Mouse (Mus musculus) hindlimb bud, embryonic 11.5 days (tissue): ENCODE measurements at regions not wholly inside any gene's neighbourhood (a gene's known extent, or its start where the extent isn't known, plus 50 kb on each side); places are given as distances from the start of the nearest gene placed in this dataset.
A peak's percentile ranks its signal among the peaks of the same experiment; 100 is the strongest.

Experiments
- DNase-seq: peaks from one replicate; pipeline ENCODE4 v3.0.0-alpha.2; 2012; ENCODE audit warnings: low read depth, low spot score; ENCODE audit errors: extremely low spot score

DNA sequence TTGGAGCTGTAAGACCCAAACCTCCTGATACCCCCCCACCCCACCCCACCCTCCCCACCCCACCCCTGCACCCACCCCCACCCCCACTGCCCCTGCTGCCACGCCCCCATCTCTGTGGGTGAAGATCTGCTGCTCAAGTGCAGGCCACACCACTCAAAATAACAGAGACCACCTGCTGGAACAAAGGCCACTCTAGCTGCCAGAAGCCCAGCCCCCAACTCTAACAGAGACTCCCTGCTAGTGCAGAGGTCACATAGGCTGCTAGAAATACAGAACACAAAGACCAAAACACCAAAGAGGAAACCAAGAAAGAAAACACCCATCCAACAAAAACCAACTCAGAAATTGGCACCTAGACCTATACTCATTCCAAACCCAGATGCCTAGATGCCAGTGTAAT, 58.9 kb downstream of the Olfr267 start:
- no peak for DNase-seq

DNA sequence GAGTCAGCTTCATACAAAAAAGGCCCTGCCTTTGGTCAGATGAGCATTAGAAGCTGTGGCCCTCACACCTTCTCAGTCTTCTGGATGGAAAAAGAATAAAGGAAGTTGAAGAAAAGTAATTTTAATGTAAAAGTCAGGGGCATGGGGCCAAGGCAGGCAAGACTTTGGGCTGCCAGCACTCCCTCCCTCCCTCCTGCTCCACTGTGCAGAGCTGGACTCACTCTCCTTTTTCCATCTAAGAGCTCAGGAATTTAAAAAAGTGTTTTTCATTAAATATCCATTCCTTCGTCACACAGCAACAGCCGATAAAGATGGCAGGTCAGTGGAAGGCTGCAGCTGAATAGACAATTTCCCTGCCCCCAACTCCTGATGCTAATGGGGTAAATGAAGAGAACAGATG, 61.1 kb downstream of the Olfr267 start:
- DNase-seq = no peak

GRCm38 (mm10) chr4:58722772-58723171, 64.7 kb downstream of the Olfr267 start:
- DNase-seq = peak; percentile 71

DNA sequence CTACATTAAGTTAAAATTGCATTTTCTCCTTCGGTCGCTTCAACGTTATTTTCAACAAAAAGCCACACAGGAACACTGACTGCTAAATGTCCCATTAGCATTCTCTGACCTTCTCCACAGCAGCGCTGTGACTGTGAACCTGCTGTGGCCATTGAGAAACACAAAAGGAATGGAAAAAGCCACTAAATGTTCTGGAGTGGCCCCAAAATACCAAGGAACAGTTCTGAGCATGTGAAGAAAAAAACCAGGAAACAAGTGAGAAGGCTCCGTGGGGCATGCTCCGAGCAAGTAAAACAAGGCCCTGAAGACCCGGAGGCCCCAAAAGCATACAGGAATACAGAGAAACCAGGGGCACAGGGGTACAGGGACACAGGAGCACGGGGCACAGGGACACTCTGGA, 66.8 kb downstream of the Olfr267 start:
- no peak for DNase-seq

DNA sequence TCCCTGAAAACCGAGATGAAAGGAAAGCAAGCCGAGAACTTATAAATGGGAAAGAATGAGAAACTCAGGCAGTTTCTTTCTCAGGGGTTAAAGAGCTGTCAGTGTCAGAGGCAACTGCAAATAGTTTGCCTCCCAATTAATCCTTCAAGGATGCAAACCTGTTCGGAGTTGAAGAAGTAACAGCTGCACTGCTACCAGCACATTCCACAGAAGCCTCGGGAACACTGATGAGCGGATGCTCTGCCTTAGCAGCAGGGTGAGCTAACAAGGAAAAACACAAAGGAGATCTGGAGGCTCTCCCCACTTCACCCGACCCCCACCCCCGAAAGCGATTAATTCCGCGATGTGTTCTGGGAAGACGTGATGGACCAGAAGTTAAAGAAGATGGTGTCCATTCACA, 71.1 kb downstream of the Olfr267 start:
- no peak for DNase-seq

- DNase-seq = no peak
Measured at GRCm38 (mm10) chr4:58715846-58716245, 71.7 kb downstream of the Olfr267 start.

DNA sequence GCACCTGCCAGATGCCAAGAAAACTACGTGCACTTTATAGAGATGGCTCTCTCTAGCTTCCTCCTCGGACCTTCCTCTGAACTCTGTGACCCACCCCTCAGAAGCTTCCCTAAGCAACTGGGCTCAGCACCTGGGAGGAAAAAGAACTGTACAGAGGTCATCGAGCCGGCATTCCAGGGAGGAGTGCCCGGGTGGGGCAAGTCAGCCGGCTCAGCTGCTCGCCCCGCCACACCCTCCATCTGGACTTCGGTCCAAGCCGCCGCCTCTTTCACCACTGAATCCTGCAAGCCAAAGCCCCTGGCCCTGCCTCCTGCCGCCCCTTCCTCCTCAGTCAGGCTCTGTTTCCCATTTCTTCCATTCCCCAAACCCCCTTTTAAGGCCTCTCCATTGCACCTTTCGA, 73.3 kb downstream of the Olfr267 start:
- no peak for DNase-seq

DNA sequence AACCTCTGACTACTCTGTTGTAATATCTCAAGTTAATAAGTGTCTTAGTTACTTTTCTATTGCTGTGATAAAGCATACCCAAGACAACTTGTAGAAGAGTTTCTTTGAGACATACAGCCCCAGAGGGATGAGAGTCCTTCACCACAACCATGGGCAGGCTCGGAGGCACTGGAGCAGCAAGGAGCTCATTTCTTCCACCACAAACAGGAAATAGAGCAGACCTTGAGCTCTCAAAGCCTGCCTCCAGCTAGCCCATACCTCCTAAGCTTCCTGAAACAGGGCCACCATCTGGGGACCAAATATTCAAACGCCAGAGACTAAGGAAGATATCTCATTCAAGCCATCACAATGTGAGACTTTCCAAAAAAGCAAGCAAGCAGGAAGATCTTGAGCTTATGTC, 74.6 kb downstream of the Olfr267 start:
- no peak for DNase-seq

- DNase-seq = no peak
Measured at GRCm38 (mm10) chr4:58712166-58712565, 75.3 kb downstream of the Olfr267 start.

GRCm38 (mm10) chr4:58699236-58699798, 88.2 kb downstream of the Olfr267 start:
- no peak for DNase-seq

- DNase-seq = no peak
Measured at GRCm38 (mm10) chr4:58698828-58699227, 88.7 kb downstream of the Olfr267 start.

- no peak for DNase-seq
Measured at GRCm38 (mm10) chr4:58696684-58697083, 90.8 kb downstream of the Olfr267 start.

DNA sequence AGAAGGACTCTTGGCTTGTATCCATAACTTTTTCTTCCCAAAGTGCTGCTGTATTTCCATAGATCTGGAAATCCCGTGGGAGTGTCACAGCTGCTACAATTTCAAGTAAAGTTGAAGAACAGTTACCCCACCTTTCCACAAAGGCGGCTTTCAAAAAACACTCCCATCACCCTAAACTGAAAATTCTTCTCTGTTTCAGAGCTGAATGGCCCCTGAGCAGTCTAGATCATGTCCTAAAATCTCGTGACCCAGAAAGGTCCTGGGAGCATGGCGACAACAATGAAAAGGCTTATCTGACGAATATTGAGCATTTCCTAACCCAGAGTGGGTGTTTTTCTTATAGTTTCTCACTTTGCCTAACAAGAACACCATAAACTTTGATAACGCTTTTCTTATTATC, 92.2 kb downstream of the Olfr267 start:
- no peak for DNase-seq

GRCm38 (mm10) chr4:58693018-58693417, 94.5 kb downstream of the Olfr267 start:
- no peak for DNase-seq

- DNase-seq = no peak
Measured at GRCm38 (mm10) chr4:58681926-58682325, 105.6 kb downstream of the Olfr267 start.

DNA sequence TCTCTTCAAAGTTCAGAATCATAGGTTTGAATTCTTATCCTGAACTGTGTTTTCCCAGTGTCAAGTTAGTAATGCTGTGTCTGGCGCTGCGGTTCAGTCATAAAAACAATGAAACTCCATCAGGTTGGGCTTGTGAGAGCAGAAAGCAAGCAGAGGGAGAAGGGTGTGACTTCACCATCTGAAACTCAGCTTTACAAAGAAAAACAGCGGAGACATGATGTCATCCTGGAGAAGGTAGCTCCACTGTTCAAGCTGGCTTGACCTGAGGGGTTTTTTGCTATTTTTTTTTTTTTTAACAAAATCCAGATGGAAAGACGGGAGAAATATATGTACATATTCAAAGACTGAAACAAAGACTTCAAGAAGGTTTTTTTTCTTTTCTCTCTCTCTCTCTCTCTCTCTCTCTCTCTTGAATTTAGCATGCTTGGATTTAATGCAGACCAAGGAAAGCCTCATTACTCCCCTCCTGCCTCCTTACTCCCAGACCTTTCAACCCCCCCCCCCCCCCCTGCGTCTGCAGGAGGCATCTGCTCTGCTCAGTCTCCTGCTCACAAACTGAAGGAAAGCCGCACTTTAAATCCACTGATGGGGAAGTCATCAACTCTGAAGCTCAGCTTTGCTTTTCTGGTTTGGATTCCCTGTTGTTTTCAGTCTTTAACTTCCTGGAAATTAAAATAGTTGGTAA, 109.7 kb downstream of the Olfr267 start:
- DNase-seq = peak; percentile 69

DNA sequence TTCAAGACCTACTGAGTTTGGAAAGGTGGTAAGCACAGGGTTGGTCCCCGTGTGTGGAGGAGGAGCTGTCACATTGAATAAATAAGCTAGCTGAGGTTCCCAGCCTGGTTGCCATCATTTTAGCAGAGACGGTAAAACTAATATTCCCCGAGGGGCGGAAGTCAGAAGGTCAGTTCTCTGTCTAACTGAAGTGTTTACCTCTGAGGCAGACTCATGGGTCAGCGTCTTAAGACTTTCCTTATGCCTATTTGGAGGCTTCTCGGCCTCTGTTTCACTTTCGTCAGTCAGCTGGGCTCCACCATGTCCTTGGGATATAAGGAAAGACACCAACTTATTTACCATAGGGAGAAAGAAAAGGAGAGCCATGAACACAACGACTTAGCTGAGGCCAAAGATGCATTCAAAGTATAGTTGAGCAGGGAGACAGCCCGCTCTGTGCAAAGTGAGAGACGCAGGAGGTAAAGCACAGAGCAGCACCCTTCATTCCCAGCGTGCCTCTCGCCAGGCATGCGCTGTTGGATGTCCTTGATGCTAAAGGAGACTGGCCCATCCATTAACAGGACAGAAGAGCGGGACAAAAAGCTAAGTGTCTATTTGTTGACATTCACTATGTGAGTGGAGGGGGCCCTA, 116.0 kb downstream of the Olfr267 start:
- peak; percentile 58 for DNase-seq

DNA sequence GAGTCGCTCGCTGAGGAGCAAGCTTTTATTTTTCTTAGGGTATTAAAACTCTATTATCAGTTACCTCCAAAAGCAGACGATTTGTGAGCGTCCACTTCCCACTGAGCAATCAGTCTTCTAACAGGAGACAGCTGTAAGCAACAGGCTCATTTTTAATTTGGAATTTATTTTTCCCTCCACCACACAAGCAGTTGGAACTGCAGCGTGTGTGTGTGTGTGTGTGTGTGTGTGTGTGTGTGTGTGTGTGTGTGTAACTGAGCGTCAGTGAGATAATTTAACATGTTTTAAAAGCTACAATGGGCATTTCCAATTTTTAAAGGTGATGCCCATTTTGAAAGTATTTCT, 116.6 kb downstream of the Olfr267 start:
- no peak for DNase-seq

DNA sequence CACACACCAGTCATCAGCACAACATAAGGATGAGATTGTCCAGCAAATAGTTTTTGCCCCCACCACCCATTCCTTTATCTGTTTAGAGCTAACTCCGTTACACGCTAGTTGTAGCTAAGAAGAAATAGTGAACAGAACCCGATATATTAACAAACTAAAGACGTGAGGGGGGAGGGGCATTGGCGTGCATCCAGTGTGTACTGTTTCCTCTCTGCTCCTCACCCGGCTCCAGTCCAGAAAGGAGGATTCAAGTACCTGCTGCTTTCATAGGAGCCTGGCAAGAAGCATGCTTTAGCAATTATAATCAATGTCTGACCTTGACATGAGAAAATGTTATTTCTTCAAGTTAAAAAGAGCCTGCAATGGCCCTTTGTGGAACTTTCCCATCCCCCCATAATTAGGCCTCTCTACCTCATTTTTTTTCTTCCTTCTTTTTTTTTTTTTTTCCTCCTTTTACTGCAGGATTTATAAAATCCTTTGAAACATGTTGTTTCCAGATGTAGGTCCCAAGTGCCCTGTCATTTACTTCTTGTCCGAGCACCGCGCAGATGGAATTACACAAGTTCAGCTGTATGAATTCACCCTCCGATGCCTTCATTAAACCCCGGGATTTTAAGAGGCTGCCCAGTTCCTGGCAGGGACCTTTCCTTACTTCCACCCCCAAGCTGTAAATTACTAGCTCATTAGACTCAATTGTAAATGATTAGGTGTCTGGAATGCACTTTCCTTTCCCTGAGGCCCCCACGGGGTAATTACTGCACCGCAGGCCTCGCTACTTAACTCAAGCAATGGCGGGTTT, 116.6 kb upstream of the Lpar1 start:
- peak; percentile 94 for DNase-seq

GRCm38 (mm10) chr4:58668368-58669153, 114.9 kb upstream of the Lpar1 start:
- DNase-seq = peak; percentile 54

DNA sequence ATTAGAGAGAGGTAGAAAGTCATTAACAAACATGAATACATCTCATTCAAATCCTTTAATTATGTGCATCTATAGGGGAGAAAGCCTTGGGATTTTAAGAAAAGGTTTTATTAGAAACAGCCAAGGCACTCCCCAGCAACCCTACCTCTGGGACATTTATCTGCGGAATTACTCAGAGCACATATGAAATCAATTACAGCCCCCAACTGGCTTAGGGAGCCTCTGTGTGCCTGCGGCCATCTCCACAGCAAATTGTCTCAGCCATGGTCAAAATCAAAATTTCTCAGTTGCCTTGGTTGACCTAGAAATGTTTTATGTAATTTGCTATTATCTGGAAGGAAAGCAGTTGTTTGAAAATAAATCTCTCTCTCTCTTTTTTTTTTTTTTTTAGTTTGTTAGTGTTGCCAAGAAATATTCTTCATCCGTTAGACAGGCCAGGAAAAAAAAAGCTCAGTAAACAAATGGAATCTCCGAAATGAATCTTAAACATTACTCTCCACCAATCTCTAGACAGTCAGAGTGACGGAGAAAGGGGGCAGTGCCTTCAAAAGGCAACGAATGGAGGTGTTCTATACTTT, 110.0 kb upstream of the Lpar1 start:
- DNase-seq = peak; percentile 67
